Mouse (Mus musculus) hindbrain, embryonic 13.5 days (tissue): Measurements from ENCODE around the gene Sfmbt1. TPM values are rescaled to one million over a fixed set of nuclear protein-coding genes. Genes with fewer than 3 reads are reported as not detected.

Experiments used
- ATAC-seq: fragments of 200-750 bp; cut with Nextera tagmentation; 2 replicates; pipeline ENCODE4 v1.8.0; 2017; ENCODE audit warnings: moderate TSS enrichment; ENCODE audit not compliant: low FRiP score
- H3K27ac ChIP-seq: fragments of 300-500 bp; sonication (generic); 2 replicates; pipeline ENCODE4 v1.5.1; 2015; ENCODE audit warnings: inconsistent platforms, mild to moderate bottlenecking, moderate library complexity
- H3K27me3 ChIP-seq: fragments of 300-500 bp; sonication (generic); 2 replicates; pipeline ENCODE4 v1.6.1; 2015; ENCODE audit warnings: mild to moderate bottlenecking, inconsistent platforms
- H3K36me3 ChIP-seq: fragments of 300-500 bp; sonication (generic); 2 replicates; pipeline ENCODE4 v1.6.1; 2015; ENCODE audit warnings: mild to moderate bottlenecking, inconsistent platforms
- H3K4me1 ChIP-seq: fragments of 300-500 bp; sonication (generic); replicated peaks from 2 replicates; pipeline ENCODE4 v1.6.1; 2015; ENCODE audit warnings: inconsistent platforms
- H3K4me2 ChIP-seq: fragments of 300-500 bp; sonication (generic); 2 replicates; pipeline ENCODE4 v1.6.1; 2015; ENCODE audit warnings: inconsistent platforms, mild to moderate bottlenecking, moderate library complexity
- H3K4me3 ChIP-seq: fragments of 300-500 bp; sonication (generic); 2 replicates; pipeline ENCODE4 v1.5.1; 2015; ENCODE audit warnings: mild to moderate bottlenecking, inconsistent platforms
- H3K9ac ChIP-seq: fragments of 300-500 bp; sonication (generic); 2 replicates; pipeline ENCODE4 v1.6.1; 2015; ENCODE audit warnings: mild to moderate bottlenecking, inconsistent platforms
- H3K9me3 ChIP-seq: fragments of 300-500 bp; sonication (generic); 2 replicates; pipeline ENCODE4 v1.6.1; 2016; ENCODE audit warnings: inconsistent platforms
- WGBS: fragments of 180-500 bp; shearing (Covaris S2); methylation state at CpG from one replicate; pipeline ENCODE4 v1.1.7; 2015; 5-methylcytosine and 5-hydroxymethylcytosine counted together
- polyA plus RNA-seq: library from polyadenylated mRNA; unstranded; fragments of >200 nt; fragmentation: Nextera tagmentation; extraction: Ambion mirVana; gene quantifications from 2 replicates; pipeline ENCODE4 v1.2.1, GENCODE M21; 2015

The Sfmbt1 gene
- polyA plus RNA-seq, 1 experiment from 2014 or later: 19.1 TPM

GRCm38 (mm10) chr14:30721850-30722249, 7.2 kb downstream of the Sfmbt1 start:
- no peak overlapping the region for H3K27ac ChIP-seq
- H3K4me1 ChIP-seq: peaks cover 9% of the 10 kb centered on the region
- H3K4me3 ChIP-seq: no peak overlapping the region
- ATAC-seq: no peak
- no peaks in the 10 kb centered on the region for H3K27me3 ChIP-seq
- no peak overlapping the region for H3K9ac ChIP-seq
- no peaks in the 10 kb centered on the region for H3K36me3 ChIP-seq
- H3K4me2 ChIP-seq: no peak overlapping the region
- H3K9me3 ChIP-seq: no peaks in the 10 kb centered on the region
- WGBS: 75% methylated on average over 1 of the region's 1 CpGs

- Histone ChIP-seq H3K9ac (no peak overlapping the region), H3K27me3 (no peaks in the 10 kb centered on the region), H3K27ac (no peak overlapping the region), H3K4me1 (peaks cover 6% of the 10 kb centered on the region), H3K36me3 (no peaks in the 10 kb centered on the region), H3K9me3 (no peaks in the 10 kb centered on the region), H3K4me3 (no peak overlapping the region), H3K4me2 (no peak overlapping the region)
- no peak for ATAC-seq
- WGBS: 84% methylated on average over 5 of the region's 5 CpGs
These were observed 7.8 kb downstream of the Sfmbt1 start for GRCm38 (mm10) chr14:30722406-30722805.

- ATAC-seq: no peak
- no peaks in the 10 kb centered on the region for H3K4me1 ChIP-seq
- H3K4me2 ChIP-seq: no peak overlapping the region
- H3K27ac ChIP-seq: no peak overlapping the region
- no peak overlapping the region for H3K4me3 ChIP-seq
- no peaks in the 10 kb centered on the region for H3K36me3 ChIP-seq
- H3K27me3 ChIP-seq: no peaks in the 10 kb centered on the region
- H3K9me3 ChIP-seq: no peaks in the 10 kb centered on the region
- WGBS: 92% methylated on average over 3 of the region's 3 CpGs
- no peak overlapping the region for H3K9ac ChIP-seq
These were observed 17.2 kb downstream of the Sfmbt1 start for GRCm38 (mm10) chr14:30731896-30732295.

GRCm38 (mm10) chr14:30734665-30735064, 20.0 kb downstream of the Sfmbt1 start:
- Histone ChIP-seq H3K4me2 (no peak overlapping the region), H3K36me3 (no peaks in the 10 kb centered on the region), H3K4me3 (no peak overlapping the region), H3K27me3 (no peaks in the 10 kb centered on the region), H3K27ac (no peak overlapping the region), H3K4me1 (no peaks in the 10 kb centered on the region), H3K9ac (no peak overlapping the region), H3K9me3 (no peaks in the 10 kb centered on the region)
- ATAC-seq: no peak
- 95% methylated on average over 5 of the region's 5 CpGs for WGBS

GRCm38 (mm10) chr14:30735810-30736209, 21.2 kb downstream of the Sfmbt1 start:
- no peak overlapping the region for H3K4me3 ChIP-seq
- H3K9ac ChIP-seq: no peak overlapping the region
- H3K4me1 ChIP-seq: no peaks in the 10 kb centered on the region
- no peaks in the 10 kb centered on the region for H3K9me3 ChIP-seq
- H3K4me2 ChIP-seq: no peak overlapping the region
- H3K27ac ChIP-seq: no peak overlapping the region
- no peak for ATAC-seq
- no peaks in the 10 kb centered on the region for H3K36me3 ChIP-seq
- 86% methylated on average over 3 of the region's 3 CpGs for WGBS
- H3K27me3 ChIP-seq: no peaks in the 10 kb centered on the region

GRCm38 (mm10) chr14:30736413-30736812, 21.8 kb downstream of the Sfmbt1 start:
- Histone ChIP-seq H3K9me3 (no peaks in the 10 kb centered on the region), H3K4me2 (no peak overlapping the region), H3K9ac (no peak overlapping the region), H3K4me3 (no peak overlapping the region), H3K27ac (no peak overlapping the region), H3K36me3 (no peaks in the 10 kb centered on the region), H3K27me3 (no peaks in the 10 kb centered on the region), H3K4me1 (no peaks in the 10 kb centered on the region)
- ATAC-seq: no peak
- WGBS: 90% methylated on average over 1 of the region's 1 CpGs

- H3K4me3 ChIP-seq: no peak overlapping the region
- H3K9me3 ChIP-seq: no peaks in the 10 kb centered on the region
- H3K27me3 ChIP-seq: no peaks in the 10 kb centered on the region
- no peak for ATAC-seq
- H3K27ac ChIP-seq: no peak overlapping the region
- no peaks in the 10 kb centered on the region for H3K4me1 ChIP-seq
- H3K4me2 ChIP-seq: no peak overlapping the region
- 92% methylated on average over 3 of the region's 3 CpGs for WGBS
- peaks cover 5% of the 10 kb centered on the region; the same call in 1 of the 2 replicates for H3K36me3 ChIP-seq
- H3K9ac ChIP-seq: no peak overlapping the region
These were observed 29.2 kb downstream of the Sfmbt1 start for GRCm38 (mm10) chr14:30743891-30744290.

GRCm38 (mm10) chr14:30746160-30746559, 31.5 kb downstream of the Sfmbt1 start:
- no peaks in the 10 kb centered on the region for H3K4me1 ChIP-seq
- H3K27ac ChIP-seq: no peak overlapping the region
- no peak overlapping the region for H3K9ac ChIP-seq
- no peaks in the 10 kb centered on the region for H3K9me3 ChIP-seq
- H3K27me3 ChIP-seq: no peaks in the 10 kb centered on the region
- WGBS: 91% methylated on average over 1 of the region's 1 CpGs
- peaks cover 5% of the 10 kb centered on the region; the same call in 1 of the 2 replicates for H3K36me3 ChIP-seq
- H3K4me2 ChIP-seq: no peak overlapping the region
- no peak overlapping the region for H3K4me3 ChIP-seq
- ATAC-seq: no peak

GRCm38 (mm10) chr14:30757239-30757638, 42.6 kb downstream of the Sfmbt1 start:
- H3K9ac ChIP-seq: no peak overlapping the region
- H3K4me1 ChIP-seq: no peaks in the 10 kb centered on the region
- H3K36me3 ChIP-seq: no peaks in the 10 kb centered on the region
- no peaks in the 10 kb centered on the region for H3K9me3 ChIP-seq
- no peak overlapping the region for H3K27ac ChIP-seq
- ATAC-seq: no peak
- no peaks in the 10 kb centered on the region for H3K27me3 ChIP-seq
- H3K4me2 ChIP-seq: no peak overlapping the region
- WGBS: 93% methylated on average over 3 of the region's 3 CpGs
- no peak overlapping the region for H3K4me3 ChIP-seq

- Histone ChIP-seq H3K9ac (no peak overlapping the region), H3K4me3 (no peak overlapping the region), H3K4me2 (no peak overlapping the region), H3K36me3 (no peaks in the 10 kb centered on the region), H3K9me3 (no peaks in the 10 kb centered on the region), H3K27me3 (no peaks in the 10 kb centered on the region), H3K27ac (no peak overlapping the region), H3K4me1 (no peaks in the 10 kb centered on the region)
- ATAC-seq: no peak
- 100% methylated on average over 1 of the region's 1 CpGs for WGBS
These were observed 46.6 kb downstream of the Sfmbt1 start for GRCm38 (mm10) chr14:30761211-30761610.

GRCm38 (mm10) chr14:30762131-30762903, 47.7 kb downstream of the Sfmbt1 start:
- Histone ChIP-seq H3K9ac (no peak overlapping the region), H3K27me3 (no peaks in the 10 kb centered on the region), H3K4me3 (no peak overlapping the region), H3K27ac (no peak overlapping the region), H3K36me3 (no peaks in the 10 kb centered on the region), H3K4me1 (no peaks in the 10 kb centered on the region), H3K4me2 (no peak overlapping the region), H3K9me3 (no peaks in the 10 kb centered on the region)
- ATAC-seq: no peak
- WGBS: 95% methylated on average over 7 of the region's 7 CpGs

GRCm38 (mm10) chr14:30762904-30763568, 48.4 kb downstream of the Sfmbt1 start:
- H3K27me3 ChIP-seq: no peaks in the 10 kb centered on the region
- no peaks in the 10 kb centered on the region for H3K9me3 ChIP-seq
- H3K4me1 ChIP-seq: no peaks in the 10 kb centered on the region
- no peak overlapping the region for H3K9ac ChIP-seq
- no peak overlapping the region for H3K4me3 ChIP-seq
- ATAC-seq: no peak
- H3K4me2 ChIP-seq: no peak overlapping the region
- H3K36me3 ChIP-seq: peaks cover 5% of the 10 kb centered on the region
- WGBS: 76% methylated on average over 5 of the region's 5 CpGs
- no peak overlapping the region for H3K27ac ChIP-seq

GRCm38 (mm10) chr14:30784614-30785013, 70.0 kb downstream of the Sfmbt1 start:
- Histone ChIP-seq H3K4me1 (no peaks in the 10 kb centered on the region), H3K27me3 (no peaks in the 10 kb centered on the region), H3K9me3 (no peaks in the 10 kb centered on the region), H3K4me2 (no peak overlapping the region), H3K27ac (no peak overlapping the region), H3K36me3 (peaks cover 41% of the 10 kb centered on the region), H3K9ac (no peak overlapping the region), H3K4me3 (no peak overlapping the region)
- WGBS: 93% methylated on average over 6 of the region's 6 CpGs
- no peak for ATAC-seq
